Mouse (Mus musculus) heart, embryonic 13.5 days (tissue): ENCODE measurements around the gene St3gal4. TPM values are rescaled to one million over a fixed set of nuclear protein-coding genes. Genes with fewer than 3 reads are reported as not detected.
"Not testable (repeated sequence)": the region's sequence is repeated elsewhere in the genome, so short reads cannot be mapped to it uniquely, and the experiment has no call there.

Experiments
- ATAC-seq: fragments of 200-750 bp; cut with Nextera tagmentation; 2 replicates; pipeline ENCODE4 v1.8.0; 2017; ENCODE audit warnings: moderate TSS enrichment; ENCODE audit not compliant: insufficient number of reproducible peaks, low FRiP score, low TSS enrichment; ENCODE audit errors: extremely low read depth
- H3K27ac ChIP-seq: fragments of 300-500 bp; sonication (generic); replicated peaks from 2 replicates; pipeline ENCODE4 v1.5.1; 2015; ENCODE audit warnings: moderate library complexity, mild to moderate bottlenecking, inconsistent platforms
- H3K27me3 ChIP-seq: fragments of 300-500 bp; sonication (generic); replicated peaks from 2 replicates; pipeline ENCODE4 v1.6.1; 2015; ENCODE audit warnings: mild to moderate bottlenecking, inconsistent platforms
- H3K36me3 ChIP-seq: fragments of 300-500 bp; sonication (generic); 2 replicates; pipeline ENCODE4 v1.6.1; 2015; ENCODE audit warnings: mild to moderate bottlenecking, inconsistent platforms
- H3K4me1 ChIP-seq: fragments of 300-500 bp; sonication (generic); 2 replicates; pipeline ENCODE4 v1.6.1; 2015; ENCODE audit warnings: inconsistent platforms
- H3K4me2 ChIP-seq: fragments of 300-500 bp; sonication (generic); 2 replicates; pipeline ENCODE4 v1.6.1; 2015; ENCODE audit warnings: inconsistent platforms, mild to moderate bottlenecking, moderate library complexity
- H3K4me3 ChIP-seq: fragments of 300-500 bp; sonication (generic); 2 replicates; pipeline ENCODE4 v1.5.1; 2015; ENCODE audit warnings: moderate library complexity, mild to moderate bottlenecking, inconsistent platforms
- H3K9ac ChIP-seq: fragments of 300-500 bp; sonication (generic); 2 replicates; pipeline ENCODE4 v1.6.1; 2015; ENCODE audit warnings: inconsistent platforms, mild to moderate bottlenecking, moderate library complexity
- H3K9me3 ChIP-seq: fragments of 300-500 bp; sonication (generic); 2 replicates; pipeline ENCODE4 v1.6.1; 2016; ENCODE audit warnings: inconsistent platforms
- WGBS: fragments of 180-500 bp; shearing (Covaris S2); methylation state at CpG from one replicate; pipeline ENCODE4 v1.1.7; 2015; ENCODE audit warnings: mixed read lengths; 5-methylcytosine and 5-hydroxymethylcytosine counted together
- polyA plus RNA-seq: library from polyadenylated mRNA; unstranded; fragments of >200 nt; fragmentation: Nextera tagmentation; extraction: Ambion mirVana; gene quantifications from 2 replicates; pipeline ENCODE4 v1.2.1, GENCODE M21; 2015

Gene St3gal4
- polyA plus RNA-seq, 1 experiment from 2014 or later, result 15.4 TPM

DNA sequence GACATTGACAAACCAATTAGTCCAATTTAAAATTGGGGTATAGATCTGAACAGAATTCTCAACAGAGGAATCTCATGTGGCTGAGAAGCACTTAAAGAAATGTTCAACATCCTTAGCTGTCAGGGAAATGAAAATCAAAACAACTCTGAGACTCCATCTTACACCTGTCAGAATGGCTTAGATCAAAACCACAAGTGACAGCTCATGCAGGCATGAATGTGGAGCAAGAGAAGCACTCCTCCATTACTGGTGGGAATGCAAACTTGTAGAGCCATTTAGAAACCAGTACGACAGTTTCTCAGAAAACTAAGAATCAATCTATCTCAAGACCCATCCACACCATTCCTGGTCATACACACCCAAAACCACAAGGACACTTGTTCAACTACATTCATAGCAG lies 33.9 kb upstream of the St3gal4 start:
- no peak overlapping the region for H3K9ac ChIP-seq
- ATAC-seq, result no peak
- no peak overlapping the region for H3K4me3 ChIP-seq
- peaks cover 9% of the 10 kb centered on the region for H3K4me1 ChIP-seq
- H3K4me2 ChIP-seq, result no peak overlapping the region
- H3K36me3 ChIP-seq, result no peaks in the 10 kb centered on the region
- no peaks in the 10 kb centered on the region for H3K27me3 ChIP-seq
- 82% methylated on average over 1 of the region's 1 CpGs for WGBS
- H3K9me3 ChIP-seq, result no peaks in the 10 kb centered on the region
- H3K27ac ChIP-seq, result no peak overlapping the region

DNA sequence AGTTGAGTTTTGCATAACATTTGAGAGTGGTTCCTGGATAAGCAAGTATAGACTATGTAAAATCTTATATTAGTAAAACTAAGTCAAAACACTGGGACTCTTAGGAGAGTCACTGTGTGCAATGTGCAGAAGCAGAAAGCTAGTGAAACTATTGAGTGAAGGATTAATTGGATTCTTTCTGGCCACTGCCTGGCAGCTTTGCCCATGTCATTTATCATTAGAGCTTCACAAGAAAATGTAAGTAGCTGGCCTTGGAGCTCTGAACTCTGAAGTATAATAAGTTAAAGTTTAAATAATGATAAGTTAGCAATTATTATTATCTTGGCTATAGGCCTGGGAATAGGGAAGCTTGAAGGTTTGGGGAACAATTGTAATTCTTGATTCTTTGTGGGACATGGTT lies 29.8 kb upstream of the St3gal4 start:
- not testable (repeated sequence) for ATAC-seq, H3K27me3 ChIP-seq, H3K4me3 ChIP-seq, H3K36me3 ChIP-seq, H3K4me1 ChIP-seq, H3K27ac ChIP-seq, H3K4me2 ChIP-seq, H3K9me3 ChIP-seq, H3K9ac ChIP-seq

DNA sequence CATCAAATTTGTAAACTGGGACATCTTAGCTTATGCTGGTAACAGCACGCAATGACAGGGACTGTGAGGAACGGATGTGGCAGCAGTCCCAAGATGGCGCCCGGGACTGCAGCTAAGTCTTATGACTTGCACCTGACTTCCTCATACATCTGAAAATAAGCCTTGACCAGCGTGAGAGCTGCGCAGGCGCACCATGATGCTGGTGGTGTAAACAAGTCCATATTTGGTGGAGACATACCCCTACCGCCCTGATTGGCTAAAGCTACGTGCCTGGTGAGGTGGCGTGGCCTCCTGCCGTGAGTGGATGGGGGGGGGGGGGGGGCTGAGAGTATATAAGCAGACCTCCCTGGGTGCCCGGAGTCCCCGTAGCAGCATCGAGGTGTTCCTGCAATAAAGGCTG lies 28.2 kb upstream of the St3gal4 start:
- not testable (repeated sequence) for H3K4me1 ChIP-seq, H3K4me2 ChIP-seq, H3K9ac ChIP-seq, H3K4me3 ChIP-seq, H3K36me3 ChIP-seq, H3K9me3 ChIP-seq, ATAC-seq, H3K27ac ChIP-seq, H3K27me3 ChIP-seq
- WGBS, result 93% methylated on average over 14 of the region's 14 CpGs

DNA sequence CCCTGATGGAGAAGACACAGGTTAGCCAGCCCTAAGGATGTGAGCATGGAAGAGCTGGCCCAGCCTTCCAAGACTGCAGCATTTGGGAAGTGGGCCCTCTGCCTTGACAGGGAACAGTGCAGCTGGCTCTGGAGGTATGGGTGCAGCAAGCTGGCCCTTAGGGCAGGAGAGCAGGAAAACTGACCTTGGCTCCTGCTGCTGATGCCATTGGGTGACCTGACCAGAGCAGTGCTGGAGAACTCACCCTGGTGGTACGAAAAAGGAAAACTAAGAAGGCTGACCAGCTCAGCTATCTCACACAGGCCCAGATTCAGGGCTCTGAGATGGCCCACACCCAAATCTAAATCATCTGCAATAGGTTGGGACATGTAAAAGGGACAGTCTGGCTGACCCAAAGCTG lies 26.8 kb upstream of the St3gal4 start:
- no peak overlapping the region for H3K4me3 ChIP-seq
- H3K9ac ChIP-seq, result no peak overlapping the region
- H3K4me1 ChIP-seq, result no peaks in the 10 kb centered on the region
- 75% methylated on average over 1 of the region's 1 CpGs for WGBS
- H3K27ac ChIP-seq, result no peak overlapping the region
- no peak for ATAC-seq
- no peak overlapping the region for H3K4me2 ChIP-seq
- H3K9me3 ChIP-seq, result no peaks in the 10 kb centered on the region
- no peaks in the 10 kb centered on the region for H3K27me3 ChIP-seq
- H3K36me3 ChIP-seq, result no peaks in the 10 kb centered on the region

DNA sequence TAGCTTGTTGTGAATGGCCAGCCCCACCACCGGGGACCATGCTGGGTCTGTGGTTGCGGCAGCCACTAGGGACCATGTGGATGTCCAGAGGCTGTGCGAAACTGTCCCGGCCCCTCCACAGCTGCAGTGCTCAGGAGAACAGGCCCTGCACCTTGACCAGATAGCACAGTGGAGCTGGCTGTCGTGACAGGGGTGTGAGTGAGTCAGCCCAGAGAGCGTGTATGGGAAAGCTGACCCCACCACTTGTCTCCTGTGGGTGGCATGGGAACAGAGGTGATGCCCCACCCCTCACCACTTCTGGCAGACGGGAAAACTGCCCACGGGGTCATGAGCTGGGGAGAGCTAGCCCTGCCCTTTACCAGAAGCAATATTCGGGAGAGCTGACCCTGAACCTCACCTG lies 26.1 kb upstream of the St3gal4 start:
- Histone ChIP-seq H3K4me3 (no peak overlapping the region), H3K27me3 (no peaks in the 10 kb centered on the region), H3K27ac (no peak overlapping the region), H3K4me1 (no peaks in the 10 kb centered on the region), H3K9me3 (no peaks in the 10 kb centered on the region), H3K36me3 (no peaks in the 10 kb centered on the region), H3K9ac (no peak overlapping the region), H3K4me2 (no peak overlapping the region)
- 71% methylated on average over 9 of the region's 9 CpGs for WGBS
- no peak for ATAC-seq

DNA sequence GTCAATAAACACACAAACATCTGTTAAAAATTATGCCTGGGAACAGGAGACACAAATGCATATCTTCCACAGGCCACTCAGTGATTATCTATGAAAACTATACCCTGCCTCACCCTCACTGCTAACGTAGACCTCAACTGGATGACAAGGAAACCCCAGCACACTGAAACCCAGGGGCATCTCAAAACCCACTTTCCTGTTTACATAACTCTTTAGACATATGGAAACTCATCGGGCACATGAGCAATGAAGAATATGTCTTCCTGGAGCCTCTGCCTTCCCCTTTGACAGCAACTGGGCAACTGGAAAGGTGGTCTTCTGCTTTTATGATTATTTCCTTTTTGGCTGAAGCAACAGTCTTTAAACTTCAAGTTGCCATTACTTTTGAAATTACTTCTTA lies 23.2 kb upstream of the St3gal4 start:
- ATAC-seq, result no peak
- Histone ChIP-seq H3K9me3 (no peaks in the 10 kb centered on the region), H3K4me1 (peaks cover 3% of the 10 kb centered on the region; the same call in 1 of the 2 replicates), H3K4me3 (no peak overlapping the region), H3K36me3 (no peaks in the 10 kb centered on the region), H3K4me2 (no peak overlapping the region), H3K27ac (no peak overlapping the region), H3K27me3 (no peaks in the 10 kb centered on the region), H3K9ac (no peak overlapping the region)
- 74% methylated on average over 2 of the region's 2 CpGs for WGBS

DNA sequence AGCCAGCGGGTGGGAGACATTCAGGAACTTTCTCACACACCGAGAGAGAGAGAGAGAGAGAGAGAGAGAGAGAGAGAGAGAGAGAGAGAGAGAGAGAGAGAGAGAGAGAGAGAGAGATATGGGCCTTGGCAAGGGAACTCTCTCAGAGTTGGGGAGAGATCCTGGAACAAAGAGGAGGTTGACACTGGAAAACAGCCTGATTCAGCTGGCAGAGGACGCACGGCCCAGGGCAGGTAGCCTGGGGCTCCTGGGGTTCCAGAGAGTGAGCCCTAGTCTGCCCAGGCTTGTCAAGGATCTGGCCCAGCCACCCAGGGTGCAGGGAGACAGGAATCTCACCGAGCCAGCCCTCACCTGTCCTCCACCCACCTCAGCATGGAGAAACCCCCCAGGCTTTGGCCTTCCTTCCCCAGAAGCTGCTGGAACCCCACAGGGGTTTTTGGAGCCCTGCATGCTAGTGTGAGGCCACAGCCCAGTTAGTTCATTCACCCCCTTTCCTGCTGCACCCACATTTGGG lies 20.2 kb upstream of the St3gal4 start:
- Histone ChIP-seq H3K27me3 (no peaks in the 10 kb centered on the region), H3K27ac (no peak overlapping the region), H3K4me1 (peaks cover 12% of the 10 kb centered on the region), H3K36me3 (peaks cover 6% of the 10 kb centered on the region; the same call in 1 of the 2 replicates), H3K9ac (no peak overlapping the region), H3K4me2 (no peak overlapping the region), H3K9me3 (no peaks in the 10 kb centered on the region), H3K4me3 (no peak overlapping the region)
- ATAC-seq, result no peak
- WGBS, result 66% methylated on average over 5 of the region's 5 CpGs

DNA sequence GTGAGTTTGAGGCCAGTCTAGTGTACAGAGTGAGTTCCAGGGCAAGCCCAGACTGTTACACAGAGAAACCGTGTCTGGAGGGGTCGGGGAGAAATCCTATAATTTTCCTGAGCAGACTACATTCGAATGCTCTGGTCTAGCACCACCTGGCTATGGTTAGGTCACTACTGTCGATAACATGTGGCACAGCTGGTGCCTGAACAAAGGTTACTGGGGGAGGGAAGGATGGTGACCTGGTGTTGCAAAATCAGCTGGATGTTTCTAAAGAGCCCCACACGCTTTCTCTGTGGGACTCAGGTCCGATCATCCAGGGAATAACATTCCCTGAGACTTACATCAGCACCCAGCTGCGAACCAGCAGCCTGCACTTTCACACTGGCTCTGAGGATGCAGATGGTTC lies 19.0 kb upstream of the St3gal4 start:
- Histone ChIP-seq H3K36me3 (peaks cover 8% of the 10 kb centered on the region; the same call in 1 of the 2 replicates), H3K9me3 (no peaks in the 10 kb centered on the region), H3K9ac (no peak overlapping the region), H3K27ac (no peak overlapping the region), H3K27me3 (no peaks in the 10 kb centered on the region), H3K4me3 (no peak overlapping the region), H3K4me1 (peaks cover 12% of the 10 kb centered on the region), H3K4me2 (no peak overlapping the region)
- no peak for ATAC-seq
- WGBS, result 75% methylated on average over 7 of the region's 7 CpGs

DNA sequence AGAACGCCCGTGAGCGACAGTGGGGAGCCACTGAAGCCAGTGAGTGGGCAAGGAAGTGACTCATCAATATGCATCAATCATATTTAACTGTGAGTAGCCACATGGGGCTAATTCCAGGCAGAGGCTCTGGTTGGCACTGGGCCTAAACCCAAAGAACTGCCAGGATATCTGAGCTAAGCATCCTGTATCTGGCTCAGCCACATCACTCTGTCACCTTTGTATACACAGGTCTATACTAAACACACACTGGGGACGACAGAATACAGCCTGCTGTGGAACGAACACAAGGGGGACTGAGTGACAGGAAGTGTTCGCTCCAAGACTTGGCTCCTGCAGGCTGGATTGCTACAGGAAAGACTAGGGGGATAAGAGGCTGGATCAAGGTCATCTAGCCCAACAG lies 16.5 kb upstream of the St3gal4 start:
- Histone ChIP-seq H3K27me3 (no peaks in the 10 kb centered on the region), H3K27ac (peak overlapping the region; percentile 29; the same call in 1 of the 2 replicates), H3K36me3 (peaks cover 8% of the 10 kb centered on the region; the same call in 1 of the 2 replicates), H3K4me1 (peaks cover 15% of the 10 kb centered on the region), H3K4me2 (no peak overlapping the region), H3K4me3 (no peak overlapping the region), H3K9ac (0 out of 2 replicates have a peak overlapping the region, but pooled peaks have one; percentile 25), H3K9me3 (no peaks in the 10 kb centered on the region)
- no peak for ATAC-seq
- 52% methylated on average over 6 of the region's 6 CpGs for WGBS

DNA sequence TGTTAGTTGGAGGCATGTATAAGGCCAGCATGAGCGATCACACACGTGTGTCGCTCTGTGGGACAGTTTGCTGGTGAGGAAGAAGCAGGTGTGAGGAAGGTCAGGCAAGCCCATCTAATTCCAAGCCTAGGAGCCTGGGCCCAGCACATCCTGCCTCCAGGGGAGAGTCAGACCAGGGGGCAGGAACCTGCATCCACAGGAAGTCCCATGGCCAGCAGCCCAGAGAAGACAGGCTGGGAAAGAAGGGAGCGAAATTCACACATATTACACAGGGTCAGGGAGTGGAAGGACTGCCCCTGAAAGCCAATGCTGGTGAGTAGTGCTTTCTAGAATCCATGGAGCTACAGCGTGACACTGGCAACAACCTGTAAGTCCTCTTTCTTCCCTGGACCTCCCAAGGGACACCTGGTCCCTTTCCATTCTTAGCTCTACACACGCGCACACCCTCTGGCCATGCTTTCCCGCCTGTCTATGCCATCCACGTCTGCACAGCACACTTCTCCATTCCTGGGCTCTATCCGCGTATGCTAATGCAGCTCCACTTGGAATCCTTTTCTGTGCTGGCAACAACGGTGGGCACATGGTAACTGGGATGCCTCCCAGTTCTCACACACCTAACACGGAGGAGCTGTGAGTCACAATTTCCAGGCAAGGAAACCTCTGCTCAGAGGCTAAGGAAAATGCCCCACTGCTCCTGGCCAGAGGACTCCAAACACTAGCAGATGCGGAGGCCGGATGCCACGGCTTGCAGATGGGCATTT lies 12.7 kb upstream of the St3gal4 start:
- Histone ChIP-seq H3K4me1 (peaks cover 36% of the 10 kb centered on the region), H3K36me3 (peaks cover 23% of the 10 kb centered on the region), H3K9ac (0 out of 2 replicates have a peak overlapping the region, but pooled peaks have one; percentile 2), H3K9me3 (no peaks in the 10 kb centered on the region), H3K4me3 (no peak overlapping the region), H3K27ac (peak overlapping the region; percentile 48), H3K27me3 (no peaks in the 10 kb centered on the region), H3K4me2 (no peak overlapping the region)
- no peak for ATAC-seq
- 81% methylated on average over 16 of the region's 16 CpGs for WGBS

DNA sequence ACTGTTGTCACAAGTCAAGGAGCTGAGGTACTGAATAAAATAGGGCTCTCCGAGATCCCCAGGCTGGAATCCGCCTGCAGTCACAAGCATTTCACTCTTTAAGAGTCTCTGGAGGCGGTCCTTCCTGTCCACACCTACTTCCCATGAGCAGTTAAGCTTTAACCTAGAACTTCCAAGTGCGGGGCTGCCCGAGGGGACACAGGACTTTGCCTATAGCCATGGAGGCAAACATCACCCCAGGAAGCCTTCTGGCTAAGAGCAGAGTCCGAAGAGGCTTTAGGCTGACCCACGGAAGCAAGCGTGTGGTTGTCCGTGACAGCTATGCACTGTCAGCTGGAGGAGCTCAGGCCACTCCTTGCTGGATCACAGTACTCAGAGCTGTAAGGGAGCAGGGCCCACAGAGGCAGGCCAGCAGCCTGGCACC lies 9.9 kb upstream of the St3gal4 start:
- no peak overlapping the region for H3K4me3 ChIP-seq
- H3K4me2 ChIP-seq, result no peak overlapping the region
- H3K36me3 ChIP-seq, result peaks cover 41% of the 10 kb centered on the region
- WGBS, result 55% methylated on average over 9 of the region's 9 CpGs
- H3K4me1 ChIP-seq, result peaks cover 30% of the 10 kb centered on the region
- no peaks in the 10 kb centered on the region for H3K9me3 ChIP-seq
- H3K27ac ChIP-seq, result no peak overlapping the region
- H3K9ac ChIP-seq, result no peak overlapping the region
- no peak for ATAC-seq
- H3K27me3 ChIP-seq, result no peaks in the 10 kb centered on the region

DNA sequence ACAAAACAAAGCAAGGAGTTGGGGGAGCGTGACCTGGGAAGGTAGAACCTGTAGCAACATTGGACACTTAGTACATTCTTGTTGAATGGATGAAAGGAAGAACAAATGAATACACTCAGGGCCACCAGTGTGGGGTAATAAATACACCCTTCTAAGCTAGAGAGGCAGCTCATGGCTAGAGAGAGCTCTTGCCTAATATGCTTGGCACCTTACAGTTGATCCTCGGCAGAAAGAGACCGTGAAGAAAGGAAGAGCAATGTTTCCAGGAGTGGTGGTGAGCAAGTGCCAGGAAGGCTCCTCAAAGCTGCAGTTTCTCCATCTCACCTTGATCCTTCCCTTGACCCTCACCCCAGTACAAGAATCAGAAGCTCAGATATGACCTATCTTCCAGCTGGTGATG lies 9.5 kb upstream of the St3gal4 start:
- ATAC-seq, result no peak
- no peak overlapping the region for H3K4me2 ChIP-seq
- H3K27ac ChIP-seq, result no peak overlapping the region
- no peaks in the 10 kb centered on the region for H3K27me3 ChIP-seq
- 77% methylated on average over 3 of the region's 3 CpGs for whole genome bisulfite sequencing
- no peak overlapping the region for H3K4me3 ChIP-seq
- no peaks in the 10 kb centered on the region for H3K9me3 ChIP-seq
- H3K9ac ChIP-seq, result no peak overlapping the region
- H3K4me1 ChIP-seq, result peaks cover 34% of the 10 kb centered on the region
- peaks cover 39% of the 10 kb centered on the region for H3K36me3 ChIP-seq
